Mouse (Mus musculus): ENCODE data around the gene Slc25a21. TPM values are rescaled to one million over a fixed set of nuclear protein-coding genes. Genes with fewer than 3 reads are reported as not detected.

Slc25a21 gene
- polyA plus RNA-seq, 1 experiment = not detected

- Histone ChIP-seq H3K4me1 (ENCODE audit: control insufficient read depth, insufficient read depth, insufficient read length, low read length) (no peaks in the 10 kb centered on the region), H3K4me3 (ENCODE audit: insufficient read depth, low read depth, low read length) (no peak overlapping the region), H3K27ac (replicated peaks; ENCODE audit: low read depth, low read length) (no peak overlapping the region)
Measured at GRCm38 (mm10) chr12:56718707-56719051, 478.6 kb downstream of the Slc25a21 start.

- Histone ChIP-seq H3K4me1 (ENCODE audit: control insufficient read depth, insufficient read depth, insufficient read length, low read length) (no peaks in the 10 kb centered on the region), H3K4me3 (ENCODE audit: insufficient read depth, low read depth, low read length) (no peak overlapping the region), H3K27ac (replicated peaks; ENCODE audit: low read depth, low read length) (no peak overlapping the region)
Measured at GRCm38 (mm10) chr12:56717971-56718706, 479.1 kb downstream of the Slc25a21 start.

- 0 out of 2 replicates have a peak, but pooled peaks cover 3% of the 10 kb centered on the region for H3K4me1 ChIP-seq (ENCODE audit: control insufficient read depth, insufficient read depth, insufficient read length, low read length)
- no peak overlapping the region for H3K27ac ChIP-seq (replicated peaks; ENCODE audit: low read depth, low read length)
- no peak overlapping the region for H3K4me3 ChIP-seq (ENCODE audit: insufficient read depth, low read depth, low read length)
Measured at GRCm38 (mm10) chr12:56701004-56701403, 496.3 kb downstream of the Slc25a21 start.

- Histone ChIP-seq H3K27ac (replicated peaks; ENCODE audit: low read depth, low read length) (no peak overlapping the region), H3K4me1 (ENCODE audit: control insufficient read depth, insufficient read depth, insufficient read length, low read length) (0 out of 2 replicates have a peak, but pooled peaks cover 3% of the 10 kb centered on the region), H3K4me3 (ENCODE audit: insufficient read depth, low read depth, low read length) (no peak overlapping the region)
Measured at GRCm38 (mm10) chr12:56699915-56700900, 497.1 kb downstream of the Slc25a21 start.

GRCm38 (mm10) chr12:56699351-56699750, 497.9 kb downstream of the Slc25a21 start:
- H3K4me3 ChIP-seq (ENCODE audit: insufficient read depth, low read depth, low read length) = no peak overlapping the region
- H3K27ac ChIP-seq (replicated peaks; ENCODE audit: low read depth, low read length) = no peak overlapping the region

GRCm38 (mm10) chr12:56698191-56698980, 498.9 kb downstream of the Slc25a21 start:
- H3K4me1 ChIP-seq (ENCODE audit: control insufficient read depth, insufficient read depth, insufficient read length, low read length) = 0 out of 2 replicates have a peak, but pooled peaks cover 3% of the 10 kb centered on the region
- no peak overlapping the region for H3K27ac ChIP-seq (replicated peaks; ENCODE audit: low read depth, low read length)
- no peak overlapping the region for H3K4me3 ChIP-seq (ENCODE audit: insufficient read depth, low read depth, low read length)

More at GRCm38 (mm10) chr12:56699351-56699750, 497.9 kb downstream of the Slc25a21 start:
- 0 out of 2 replicates have a peak, but pooled peaks cover 3% of the 10 kb centered on the region for H3K4me1 ChIP-seq (ENCODE audit: control insufficient read depth, insufficient read depth, insufficient read length, low read length)

- 0 out of 2 replicates have a peak, but pooled peaks cover 3% of the 10 kb centered on the region for H3K4me1 ChIP-seq (ENCODE audit: control insufficient read depth, insufficient read depth, insufficient read length, low read length)
- no peak overlapping the region for H3K4me3 ChIP-seq (ENCODE audit: insufficient read depth, low read depth, low read length)
- H3K27ac ChIP-seq (replicated peaks; ENCODE audit: low read depth, low read length) = no peak overlapping the region
Measured at GRCm38 (mm10) chr12:56697785-56698184, 499.5 kb downstream of the Slc25a21 start.

GRCm38 (mm10) chr12:56697011-56697740, 500.1 kb downstream of the Slc25a21 start:
- Histone ChIP-seq H3K27ac (replicated peaks; ENCODE audit: low read depth, low read length) (no peak overlapping the region), H3K4me1 (ENCODE audit: control insufficient read depth, insufficient read depth, insufficient read length, low read length) (0 out of 2 replicates have a peak, but pooled peaks cover 3% of the 10 kb centered on the region), H3K4me3 (ENCODE audit: insufficient read depth, low read depth, low read length) (no peak overlapping the region)

- Histone ChIP-seq H3K27ac (replicated peaks; ENCODE audit: low read depth, low read length) (no peak overlapping the region), H3K4me3 (ENCODE audit: insufficient read depth, low read depth, low read length) (peak overlapping the region; percentile 25; the same call in 1 of the 2 replicates), H3K4me1 (ENCODE audit: control insufficient read depth, insufficient read depth, insufficient read length, low read length) (0 out of 2 replicates have a peak, but pooled peaks cover 3% of the 10 kb centered on the region)
Measured at GRCm38 (mm10) chr12:56696174-56697010, 500.9 kb downstream of the Slc25a21 start.

- no peak overlapping the region for H3K27ac ChIP-seq (replicated peaks; ENCODE audit: low read depth, low read length)
- 0 out of 2 replicates have a peak, but pooled peaks cover 3% of the 10 kb centered on the region for H3K4me1 ChIP-seq (ENCODE audit: control insufficient read depth, insufficient read depth, insufficient read length, low read length)
- H3K4me3 ChIP-seq (ENCODE audit: insufficient read depth, low read depth, low read length) = peak overlapping the region; percentile 25; the same call in 1 of the 2 replicates
Measured at GRCm38 (mm10) chr12:56695358-56696173, 501.7 kb downstream of the Slc25a21 start.

GRCm38 (mm10) chr12:56694936-56695335, 502.3 kb downstream of the Slc25a21 start:
- H3K27ac ChIP-seq (replicated peaks; ENCODE audit: low read depth, low read length) = no peak overlapping the region
- no peak overlapping the region for H3K4me3 ChIP-seq (ENCODE audit: insufficient read depth, low read depth, low read length)
- 0 out of 2 replicates have a peak, but pooled peaks cover 3% of the 10 kb centered on the region for H3K4me1 ChIP-seq (ENCODE audit: control insufficient read depth, insufficient read depth, insufficient read length, low read length)

GRCm38 (mm10) chr12:56694361-56694760, 502.9 kb downstream of the Slc25a21 start:
- Histone ChIP-seq H3K4me1 (ENCODE audit: control insufficient read depth, insufficient read depth, insufficient read length, low read length) (0 out of 2 replicates have a peak, but pooled peaks cover 3% of the 10 kb centered on the region), H3K4me3 (ENCODE audit: insufficient read depth, low read depth, low read length) (no peak overlapping the region), H3K27ac (replicated peaks; ENCODE audit: low read depth, low read length) (no peak overlapping the region)
